Mouse (Mus musculus) ES-Bruce4 (cell line): ENCODE results near the gene Zbtb1.

Source experiments
- CTCF ChIP-seq: IDR thresholded peaks from one replicate; pipeline ENCODE4 v1.8.1; 2011; ENCODE audit warnings: low read depth, low read length
- EP300 ChIP-seq: IDR thresholded peaks from 2 replicates; pipeline ENCODE4 v1.6.1; 2011; ENCODE audit warnings: low read depth, low read length; ENCODE audit not compliant: insufficient read depth
- POLR2A ChIP-seq: IDR thresholded peaks from one replicate; pipeline ENCODE4 v1.8.1; 2011; ENCODE audit warnings: low read length; ENCODE audit not compliant: insufficient read depth

DNA sequence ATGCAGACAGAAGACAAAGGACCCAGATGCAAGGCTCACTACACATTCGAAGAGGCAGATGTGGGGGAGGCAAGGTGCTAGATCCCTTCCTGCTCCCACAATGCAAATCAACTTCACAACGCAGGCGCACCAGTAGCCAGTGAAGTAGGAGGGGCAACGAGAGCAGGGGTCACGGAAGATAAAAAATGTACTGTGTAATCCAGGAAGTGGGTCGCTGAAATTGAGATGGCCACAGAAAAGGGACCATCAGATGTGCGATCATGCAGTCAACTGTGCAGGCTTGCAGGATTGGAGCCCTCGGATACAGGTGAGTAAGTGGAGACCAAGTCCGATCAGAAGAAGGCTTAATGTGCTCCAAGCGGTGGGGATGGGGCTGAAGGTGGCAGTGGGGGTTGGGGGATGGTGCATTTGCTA lies 74.3 kb downstream of the Zbtb1 start:
- no peak for TF ChIP-seq POLR2A
- 0 out of 2 replicates have a peak, but pooled peaks have one; percentile 34 for TF ChIP-seq EP300
- TF ChIP-seq CTCF, result no peak
